Mouse (Mus musculus) spleen, adult 2 months (tissue): Measurements from ENCODE around the gene Pirb.

Experiments
- CTCF ChIP-seq: fragments of 200-500 bp; IDR thresholded peaks from 2 replicates; pipeline ENCODE4 v1.5.1; 2011; ENCODE audit warnings: mild to moderate bottlenecking, inconsistent platforms; ENCODE audit not compliant: insufficient read depth, insufficient read length, insufficient replicate concordance; ENCODE audit errors: extremely low read depth
- POLR2A ChIP-seq: fragments of 200-500 bp; IDR thresholded peaks from 2 replicates; pipeline ENCODE4 v1.6.1; 2011; ENCODE audit warnings: low read depth, low read length, inconsistent platforms

DNA sequence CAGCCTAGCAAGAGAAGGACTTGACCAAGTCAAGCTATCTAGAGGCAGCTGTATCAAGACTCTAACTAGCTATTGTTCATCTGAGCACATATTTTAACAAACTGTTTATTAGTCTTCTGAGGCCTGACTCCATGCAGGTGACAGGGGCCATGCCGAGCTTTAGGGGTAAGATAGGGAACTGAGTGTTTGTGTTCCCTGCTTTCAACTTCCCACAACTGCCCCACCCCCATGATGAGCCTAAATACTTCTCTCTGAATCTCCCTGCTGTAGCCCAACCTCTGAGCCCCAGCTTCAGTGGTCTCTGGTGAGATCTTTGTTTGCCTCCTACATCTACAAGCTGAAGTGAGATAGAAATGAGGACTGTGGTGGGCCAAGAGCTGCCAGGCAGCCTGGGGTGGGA, 4.9 kb downstream of the Pirb start:
- TF ChIP-seq CTCF (no peak), POLR2A (no peak)
